Mouse (Mus musculus) lung, embryonic 16.5 days (tissue): ENCODE measurements around the gene Ppm1h. TPM values are rescaled to one million over a fixed set of nuclear protein-coding genes. Genes with fewer than 3 reads are reported as not detected.
A peak's percentile ranks its signal among the peaks of the same experiment; 100 is the strongest.

Experiments used
- ATAC-seq: fragments of 200-750 bp; cut with Nextera tagmentation; 2 replicates; pipeline ENCODE4 v1.8.0; 2017; ENCODE audit warnings: low read depth, mild to moderate bottlenecking, moderate library complexity
- H3K27ac ChIP-seq: fragments of 300-500 bp; sonication (generic); 2 replicates; pipeline ENCODE4 v1.5.1; 2014; ENCODE audit warnings: mild to moderate bottlenecking, control low read depth, low read length
- H3K27me3 ChIP-seq: fragments of 300-500 bp; sonication (generic); 2 replicates; pipeline ENCODE4 v1.6.1; 2014; ENCODE audit warnings: low read depth, low read length, mixed read lengths; ENCODE audit not compliant: control insufficient read depth, insufficient read depth
- H3K36me3 ChIP-seq: fragments of 300-500 bp; sonication (generic); 2 replicates; pipeline ENCODE4 v1.6.1; 2014; ENCODE audit warnings: low read length; ENCODE audit not compliant: control insufficient read depth, insufficient read depth
- H3K4me1 ChIP-seq: fragments of 300-500 bp; sonication (generic); replicated peaks from 2 replicates; pipeline ENCODE4 v1.6.1; 2014; ENCODE audit warnings: low read length, mixed read lengths; ENCODE audit not compliant: control insufficient read depth, insufficient read depth
- H3K4me2 ChIP-seq: fragments of 300-500 bp; sonication (generic); 2 replicates; pipeline ENCODE4 v1.6.1; 2014; ENCODE audit warnings: low read depth, low read length, control low read depth
- H3K4me3 ChIP-seq: fragments of 300-500 bp; sonication (generic); 2 replicates; pipeline ENCODE4 v1.5.1; 2014; ENCODE audit warnings: mild to moderate bottlenecking, low read length, control low read depth
- H3K9ac ChIP-seq: fragments of 300-500 bp; sonication (generic); 2 replicates; pipeline ENCODE4 v1.6.1; 2014; ENCODE audit warnings: low read length, control low read depth
- H3K9me3 ChIP-seq: fragments of 300-500 bp; sonication (generic); 2 replicates; pipeline ENCODE4 v1.6.1; 2016; ENCODE audit warnings: low read length; ENCODE audit not compliant: control insufficient read depth
- WGBS: fragments of 180-500 bp; shearing (Covaris S2); extraction: QIAGEN DNeasy Blood & Tissue Kit; methylation state at CpG from one replicate; pipeline ENCODE4 v1.1.7; 2014; 5-methylcytosine and 5-hydroxymethylcytosine counted together
- polyA plus RNA-seq: library from polyadenylated mRNA; unstranded; fragments of >200 nt; fragmentation: Nextera tagmentation; extraction: Ambion mirVana; gene quantifications from 2 replicates; pipeline ENCODE4 v1.2.1, GENCODE M21; 2015

The Ppm1h gene
- polyA plus RNA-seq, 1 experiment from 2014 or later = 7.3 TPM

GRCm38 (mm10) chr10:122894555-122895069 lies 216.1 kb downstream of the Ppm1h start:
- peak overlapping the region; percentile 90 for H3K27ac ChIP-seq
- peaks cover 17% of the 10 kb centered on the region for H3K4me1 ChIP-seq
- no peak overlapping the region for H3K4me2 ChIP-seq
- H3K4me3 ChIP-seq = no peak overlapping the region
- H3K9me3 ChIP-seq = no peaks in the 10 kb centered on the region
- H3K9ac ChIP-seq = 0 out of 2 replicates have a peak overlapping the region, but pooled peaks have one; percentile 9
- H3K27me3 ChIP-seq = no peaks in the 10 kb centered on the region
- peak; percentile 87 for ATAC-seq
- H3K36me3 ChIP-seq = no peaks in the 10 kb centered on the region
- 35% methylated on average over 12 of the region's 12 CpGs for WGBS

- no peak; the same call in 1 of the 2 replicates for ATAC-seq
- no peak overlapping the region for H3K9ac ChIP-seq
- peak overlapping the region; percentile 90 for H3K27ac ChIP-seq
These were observed 216.7 kb downstream of the Ppm1h start for GRCm38 (mm10) chr10:122895121-122895770.

GRCm38 (mm10) chr10:122899971-122900370 lies 221.4 kb downstream of the Ppm1h start:
- 50% methylated on average over 7 of the region's 7 CpGs for WGBS
- Histone ChIP-seq H3K4me2 (no peak overlapping the region), H3K4me3 (no peak overlapping the region), H3K9ac (no peak overlapping the region), H3K27me3 (no peaks in the 10 kb centered on the region), H3K27ac (no peak overlapping the region), H3K36me3 (no peaks in the 10 kb centered on the region), H3K9me3 (no peaks in the 10 kb centered on the region), H3K4me1 (peaks cover 11% of the 10 kb centered on the region)
- ATAC-seq = peak; percentile 20; the same call in 1 of the 2 replicates

More at GRCm38 (mm10) chr10:122895121-122895770, 216.7 kb downstream of the Ppm1h start:
- no peak overlapping the region for H3K4me3 ChIP-seq
- no peaks in the 10 kb centered on the region for H3K27me3 ChIP-seq
- 72% methylated on average over 12 of the region's 12 CpGs for WGBS
- peaks cover 17% of the 10 kb centered on the region for H3K4me1 ChIP-seq
- no peaks in the 10 kb centered on the region for H3K9me3 ChIP-seq
- no peak overlapping the region for H3K4me2 ChIP-seq
- H3K36me3 ChIP-seq = no peaks in the 10 kb centered on the region

- 62% methylated on average over 1 of the region's 1 CpGs for WGBS
- no peak overlapping the region for H3K4me2 ChIP-seq
- no peaks in the 10 kb centered on the region for H3K27me3 ChIP-seq
- no peaks in the 10 kb centered on the region for H3K9me3 ChIP-seq
- no peak overlapping the region for H3K4me3 ChIP-seq
- no peak overlapping the region for H3K9ac ChIP-seq
- H3K4me1 ChIP-seq = peaks cover 10% of the 10 kb centered on the region; the same call in 1 of the 2 replicates
- no peaks in the 10 kb centered on the region for H3K36me3 ChIP-seq
- no peak for ATAC-seq
- H3K27ac ChIP-seq = no peak overlapping the region
These were observed 221.9 kb downstream of the Ppm1h start for GRCm38 (mm10) chr10:122900466-122900865.

- no peak for ATAC-seq
- H3K36me3 ChIP-seq = no peaks in the 10 kb centered on the region
- H3K27me3 ChIP-seq = no peaks in the 10 kb centered on the region
- H3K4me2 ChIP-seq = no peak overlapping the region
- no peak overlapping the region for H3K4me3 ChIP-seq
- H3K9ac ChIP-seq = no peak overlapping the region
- H3K27ac ChIP-seq = no peak overlapping the region
- peaks cover 10% of the 10 kb centered on the region; the same call in 1 of the 2 replicates for H3K4me1 ChIP-seq
- H3K9me3 ChIP-seq = no peaks in the 10 kb centered on the region
- WGBS = 80% methylated on average over 5 of the region's 5 CpGs
These were observed 222.8 kb downstream of the Ppm1h start for GRCm38 (mm10) chr10:122901379-122901778.

GRCm38 (mm10) chr10:122909406-122910032 lies 231.0 kb downstream of the Ppm1h start:
- peaks cover 24% of the 10 kb centered on the region for H3K4me1 ChIP-seq
- H3K9me3 ChIP-seq = no peaks in the 10 kb centered on the region
- H3K27me3 ChIP-seq = no peaks in the 10 kb centered on the region
- no peak overlapping the region for H3K9ac ChIP-seq
- WGBS = 86% methylated on average over 9 of the region's 9 CpGs
- H3K4me2 ChIP-seq = no peak overlapping the region
- ATAC-seq = no peak
- H3K36me3 ChIP-seq = no peaks in the 10 kb centered on the region
- no peak overlapping the region for H3K4me3 ChIP-seq
- H3K27ac ChIP-seq = no peak overlapping the region

GRCm38 (mm10) chr10:122910798-122911225 lies 232.2 kb downstream of the Ppm1h start:
- peaks cover 31% of the 10 kb centered on the region for H3K4me1 ChIP-seq
- no peak for ATAC-seq
- no peaks in the 10 kb centered on the region for H3K36me3 ChIP-seq
- H3K9me3 ChIP-seq = no peaks in the 10 kb centered on the region
- no peaks in the 10 kb centered on the region for H3K27me3 ChIP-seq
- no peak overlapping the region for H3K9ac ChIP-seq
- H3K27ac ChIP-seq = peak overlapping the region; percentile 98
- H3K4me3 ChIP-seq = no peak overlapping the region
- 68% methylated on average over 8 of the region's 8 CpGs for WGBS
- H3K4me2 ChIP-seq = no peak overlapping the region

- H3K4me2 ChIP-seq = peak overlapping the region; percentile 51
- no peaks in the 10 kb centered on the region for H3K36me3 ChIP-seq
- H3K27me3 ChIP-seq = no peaks in the 10 kb centered on the region
- no peak overlapping the region for H3K4me3 ChIP-seq
- peak overlapping the region; percentile 13; the same call in 1 of the 2 replicates for H3K9ac ChIP-seq
- WGBS = 44% methylated on average over 8 of the region's 8 CpGs
- no peaks in the 10 kb centered on the region for H3K9me3 ChIP-seq
- peaks cover 31% of the 10 kb centered on the region for H3K4me1 ChIP-seq
- peak; percentile 29 for ATAC-seq
- peak overlapping the region; percentile 98 for H3K27ac ChIP-seq
These were observed 233.1 kb downstream of the Ppm1h start for GRCm38 (mm10) chr10:122911668-122912067.

- Histone ChIP-seq H3K4me3 (peak overlapping the region; percentile 13), H3K27me3 (no peaks in the 10 kb centered on the region), H3K9me3 (no peaks in the 10 kb centered on the region), H3K36me3 (no peaks in the 10 kb centered on the region), H3K4me2 (peak overlapping the region; percentile 51), H3K4me1 (peaks cover 31% of the 10 kb centered on the region), H3K9ac (peak overlapping the region; percentile 13; the same call in 1 of the 2 replicates), H3K27ac (peak overlapping the region; percentile 98)
- WGBS = 13% methylated on average over 12 of the region's 12 CpGs
- ATAC-seq = no peak
These were observed 233.6 kb downstream of the Ppm1h start for GRCm38 (mm10) chr10:122912086-122912690.
